Mouse (Mus musculus): ENCODE data around the gene Stard13. TPM values are rescaled to one million over a fixed set of nuclear protein-coding genes. Genes with fewer than 3 reads are reported as not detected.
A peak's percentile ranks its signal among the peaks of the same experiment; 100 is the strongest.

Stard13 gene
- polyA plus RNA-seq, 1 experiment from 2014 or later = 1.0 TPM

GRCm38 (mm10) chr5:151193885-151194520, 39.6 kb downstream of the Stard13 start:
- Histone ChIP-seq H3K9ac (no peak overlapping the region), H3K9me3 (replicated peaks) (no peaks in the 10 kb centered on the region), H3K4me2 (no peak overlapping the region), H3K36me3 (replicated peaks) (no peaks in the 10 kb centered on the region), H3K4me3 (replicated peaks) (no peak overlapping the region), H3K4me1 (replicated peaks) (peaks cover 5% of the 10 kb centered on the region; the same call in 1 of the 2 replicates), H3K27me3 (peaks cover 9% of the 10 kb centered on the region), H3K27ac (replicated peaks) (no peak overlapping the region)
- no peak for ATAC-seq (ENCODE audit: insufficient read depth)
- WGBS (ENCODE audit: insufficient replicate concordance) = 67% methylated on average over 3 of the region's 3 CpGs

GRCm38 (mm10) chr5:151192266-151192665, 41.4 kb downstream of the Stard13 start:
- Histone ChIP-seq H3K27me3 (peaks cover 9% of the 10 kb centered on the region), H3K4me3 (replicated peaks) (no peak overlapping the region), H3K4me2 (no peak overlapping the region), H3K9ac (no peak overlapping the region), H3K9me3 (replicated peaks) (no peaks in the 10 kb centered on the region), H3K4me1 (replicated peaks) (peaks cover 5% of the 10 kb centered on the region; the same call in 1 of the 2 replicates), H3K36me3 (replicated peaks) (no peaks in the 10 kb centered on the region), H3K27ac (replicated peaks) (no peak overlapping the region)
- ATAC-seq (ENCODE audit: insufficient read depth) = no peak
- 39% methylated on average over 2 of the region's 2 CpGs for WGBS (ENCODE audit: insufficient replicate concordance)

GRCm38 (mm10) chr5:151190764-151191163, 42.9 kb downstream of the Stard13 start:
- Histone ChIP-seq H3K4me2 (no peak overlapping the region), H3K27me3 (peaks cover 9% of the 10 kb centered on the region), H3K4me1 (replicated peaks) (peaks cover 5% of the 10 kb centered on the region; the same call in 1 of the 2 replicates), H3K9me3 (replicated peaks) (no peaks in the 10 kb centered on the region), H3K4me3 (replicated peaks) (no peak overlapping the region), H3K9ac (no peak overlapping the region), H3K27ac (replicated peaks) (no peak overlapping the region), H3K36me3 (replicated peaks) (no peaks in the 10 kb centered on the region)
- 64% methylated on average over 5 of the region's 5 CpGs for WGBS (ENCODE audit: insufficient replicate concordance)
- no peak for ATAC-seq (ENCODE audit: insufficient read depth)

GRCm38 (mm10) chr5:151189789-151190378, 43.8 kb downstream of the Stard13 start:
- H3K36me3 ChIP-seq (replicated peaks) = no peaks in the 10 kb centered on the region
- peaks cover 9% of the 10 kb centered on the region for H3K27me3 ChIP-seq
- 3% methylated on average over 27 of the region's 27 CpGs for WGBS (ENCODE audit: insufficient replicate concordance)
- H3K9ac ChIP-seq = peak overlapping the region; percentile 28; the same call in 1 of the 2 replicates
- ATAC-seq (ENCODE audit: insufficient read depth) = peak; percentile 68
- H3K4me2 ChIP-seq = peak overlapping the region; percentile 68
- peaks cover 3% of the 10 kb centered on the region; the same call in 1 of the 2 replicates for H3K4me1 ChIP-seq (replicated peaks)
- peak overlapping the region; percentile 58 for H3K4me3 ChIP-seq (replicated peaks)
- peak overlapping the region; percentile 48 for H3K27ac ChIP-seq (replicated peaks)
- H3K9me3 ChIP-seq (replicated peaks) = no peaks in the 10 kb centered on the region

GRCm38 (mm10) chr5:151189321-151189720, 44.3 kb downstream of the Stard13 start:
- Histone ChIP-seq H3K4me2 (peak overlapping the region; percentile 68), H3K4me3 (replicated peaks) (peak overlapping the region; percentile 58), H3K4me1 (replicated peaks) (peaks cover 3% of the 10 kb centered on the region; the same call in 1 of the 2 replicates), H3K27me3 (peaks cover 9% of the 10 kb centered on the region), H3K9ac (no peak overlapping the region), H3K36me3 (replicated peaks) (no peaks in the 10 kb centered on the region), H3K27ac (replicated peaks) (no peak overlapping the region), H3K9me3 (replicated peaks) (no peaks in the 10 kb centered on the region)
- WGBS (ENCODE audit: insufficient replicate concordance) = 16% methylated on average over 3 of the region's 3 CpGs
- ATAC-seq (ENCODE audit: insufficient read depth) = no peak

- H3K36me3 ChIP-seq (replicated peaks) = no peaks in the 10 kb centered on the region
- H3K4me3 ChIP-seq (replicated peaks) = no peak overlapping the region
- no peaks in the 10 kb centered on the region for H3K9me3 ChIP-seq (replicated peaks)
- ATAC-seq (ENCODE audit: insufficient read depth) = no peak
- no peak overlapping the region for H3K27ac ChIP-seq (replicated peaks)
- peak overlapping the region; percentile 5; the same call in 1 of the 2 replicates for H3K4me2 ChIP-seq
- H3K4me1 ChIP-seq (replicated peaks) = peaks cover 3% of the 10 kb centered on the region; the same call in 1 of the 2 replicates
- 59% methylated on average over 6 of the region's 6 CpGs for WGBS (ENCODE audit: insufficient replicate concordance)
- H3K9ac ChIP-seq = no peak overlapping the region
- H3K27me3 ChIP-seq = peaks cover 9% of the 10 kb centered on the region
Measured at GRCm38 (mm10) chr5:151188659-151189058, 45.0 kb downstream of the Stard13 start.

- H3K9me3 ChIP-seq (replicated peaks) = no peaks in the 10 kb centered on the region
- no peak overlapping the region for H3K27ac ChIP-seq (replicated peaks)
- H3K4me3 ChIP-seq (replicated peaks) = no peak overlapping the region
- no peaks in the 10 kb centered on the region for H3K36me3 ChIP-seq (replicated peaks)
- H3K9ac ChIP-seq = no peak overlapping the region
- H3K4me2 ChIP-seq = no peak overlapping the region
- no peak for ATAC-seq (ENCODE audit: insufficient read depth)
- peaks cover 3% of the 10 kb centered on the region; the same call in 1 of the 2 replicates for H3K4me1 ChIP-seq (replicated peaks)
- WGBS (ENCODE audit: insufficient replicate concordance) = 66% methylated on average over 11 of the region's 11 CpGs
- H3K27me3 ChIP-seq = peaks cover 9% of the 10 kb centered on the region
Measured at GRCm38 (mm10) chr5:151187336-151187735, 46.3 kb downstream of the Stard13 start.

GRCm38 (mm10) chr5:151185286-151185856, 48.3 kb downstream of the Stard13 start:
- no peak overlapping the region for H3K27ac ChIP-seq (replicated peaks)
- no peak for ATAC-seq (ENCODE audit: insufficient read depth)
- peaks cover 7% of the 10 kb centered on the region for H3K27me3 ChIP-seq
- no peaks in the 10 kb centered on the region for H3K9me3 ChIP-seq (replicated peaks)
- peaks cover 3% of the 10 kb centered on the region; the same call in 1 of the 2 replicates for H3K4me1 ChIP-seq (replicated peaks)
- H3K4me2 ChIP-seq = no peak overlapping the region
- WGBS (ENCODE audit: insufficient replicate concordance) = 32% methylated on average over 8 of the region's 8 CpGs
- no peak overlapping the region for H3K4me3 ChIP-seq (replicated peaks)
- no peak overlapping the region for H3K9ac ChIP-seq
- no peaks in the 10 kb centered on the region for H3K36me3 ChIP-seq (replicated peaks)

GRCm38 (mm10) chr5:151183656-151184240, 49.9 kb downstream of the Stard13 start:
- Histone ChIP-seq H3K4me1 (replicated peaks) (no peaks in the 10 kb centered on the region), H3K27ac (replicated peaks) (no peak overlapping the region), H3K27me3 (no peaks in the 10 kb centered on the region), H3K9me3 (replicated peaks) (no peaks in the 10 kb centered on the region), H3K9ac (no peak overlapping the region), H3K36me3 (replicated peaks) (no peaks in the 10 kb centered on the region), H3K4me3 (replicated peaks) (no peak overlapping the region), H3K4me2 (no peak overlapping the region)
- ATAC-seq (ENCODE audit: insufficient read depth) = no peak
- WGBS (ENCODE audit: insufficient replicate concordance) = 44% methylated on average over 11 of the region's 11 CpGs

GRCm38 (mm10) chr5:151181288-151181687, 52.3 kb downstream of the Stard13 start:
- Histone ChIP-seq H3K27me3 (no peaks in the 10 kb centered on the region), H3K4me2 (no peak overlapping the region), H3K4me3 (replicated peaks) (no peak overlapping the region), H3K9me3 (replicated peaks) (no peaks in the 10 kb centered on the region), H3K27ac (replicated peaks) (no peak overlapping the region), H3K4me1 (replicated peaks) (no peaks in the 10 kb centered on the region), H3K9ac (no peak overlapping the region), H3K36me3 (replicated peaks) (no peaks in the 10 kb centered on the region)
- ATAC-seq (ENCODE audit: insufficient read depth) = no peak
- WGBS (ENCODE audit: insufficient replicate concordance) = 76% methylated on average over 8 of the region's 8 CpGs

- 62% methylated on average over 9 of the region's 9 CpGs for WGBS (ENCODE audit: insufficient replicate concordance)
- no peak overlapping the region for H3K4me3 ChIP-seq (replicated peaks)
- no peak overlapping the region for H3K4me2 ChIP-seq
- H3K27me3 ChIP-seq = no peaks in the 10 kb centered on the region
- H3K36me3 ChIP-seq (replicated peaks) = no peaks in the 10 kb centered on the region
- no peaks in the 10 kb centered on the region; the same call in 1 of the 2 replicates for H3K4me1 ChIP-seq (replicated peaks)
- H3K9ac ChIP-seq = no peak overlapping the region
- H3K9me3 ChIP-seq (replicated peaks) = no peaks in the 10 kb centered on the region
- H3K27ac ChIP-seq (replicated peaks) = no peak overlapping the region
- no peak for ATAC-seq (ENCODE audit: insufficient read depth)
Measured at GRCm38 (mm10) chr5:151180176-151180785, 53.4 kb downstream of the Stard13 start.

Data from liver, embryonic 15.5 days (tissue).